Mouse (Mus musculus): ENCODE measurements around the gene Fcrlb. TPM values are rescaled to one million over a fixed set of nuclear protein-coding genes. Genes with fewer than 3 reads are reported as not detected.

The Fcrlb gene
- total RNA-seq, 2 experiments from 2014 or later = 0.34 to 0.37 TPM

DNA sequence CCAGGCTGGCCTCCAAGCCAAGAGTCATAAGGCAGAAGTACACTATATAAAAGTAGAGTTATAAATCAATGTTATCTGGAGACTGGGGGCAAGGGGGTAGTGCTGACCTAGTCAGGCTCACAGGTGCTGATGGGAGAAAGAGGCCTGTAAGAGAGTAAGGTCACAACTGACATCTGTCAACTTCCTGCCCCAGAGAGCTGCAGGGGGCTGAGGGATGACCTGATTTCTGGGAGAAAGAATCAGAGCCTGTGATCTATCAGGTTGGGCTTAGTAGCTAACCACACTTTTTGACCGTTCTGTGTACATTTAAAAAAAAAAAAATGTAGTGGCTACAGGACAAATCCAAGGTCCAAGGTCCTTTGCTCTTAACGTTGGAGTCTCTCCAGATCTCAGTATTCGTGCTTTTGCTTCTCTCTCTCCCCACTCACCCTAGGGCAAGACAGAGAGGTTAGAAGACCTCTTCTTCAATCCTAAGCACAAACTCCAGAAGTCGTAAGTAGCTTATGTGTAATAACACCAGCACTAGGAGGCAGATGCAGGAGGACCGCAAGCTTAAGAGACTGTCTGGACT, 29.7 kb downstream of the Fcrlb start:
- no peak for DNase-seq (ENCODE audit: low spot score in 2 of 2)
- intact Hi-C loops (cut with DNase I) = no loop called here

DNA sequence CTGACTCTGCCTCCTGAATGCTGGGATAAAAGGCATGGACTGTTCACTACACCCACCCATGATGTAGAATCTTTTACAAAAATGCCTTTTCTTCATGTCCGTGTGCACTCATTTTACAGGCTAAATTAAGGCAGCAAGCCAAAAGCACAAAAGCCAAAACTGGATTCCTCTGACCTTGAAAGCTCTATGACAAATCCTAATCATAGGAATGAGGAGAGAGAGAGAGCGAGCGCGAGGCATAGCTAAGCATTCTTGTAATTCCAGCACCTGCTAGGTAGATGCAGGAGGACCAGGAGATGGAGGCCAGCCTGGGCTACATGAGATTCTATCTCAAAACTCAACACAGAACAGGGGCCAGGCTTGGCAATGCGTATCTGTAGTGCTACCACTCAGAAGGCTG, 35.8 kb downstream of the Fcrlb start:
- intact Hi-C loops (cut with DNase I) = no loop called here
- DNase-seq (ENCODE audit: low spot score in 2 of 2) = no peak

DNA sequence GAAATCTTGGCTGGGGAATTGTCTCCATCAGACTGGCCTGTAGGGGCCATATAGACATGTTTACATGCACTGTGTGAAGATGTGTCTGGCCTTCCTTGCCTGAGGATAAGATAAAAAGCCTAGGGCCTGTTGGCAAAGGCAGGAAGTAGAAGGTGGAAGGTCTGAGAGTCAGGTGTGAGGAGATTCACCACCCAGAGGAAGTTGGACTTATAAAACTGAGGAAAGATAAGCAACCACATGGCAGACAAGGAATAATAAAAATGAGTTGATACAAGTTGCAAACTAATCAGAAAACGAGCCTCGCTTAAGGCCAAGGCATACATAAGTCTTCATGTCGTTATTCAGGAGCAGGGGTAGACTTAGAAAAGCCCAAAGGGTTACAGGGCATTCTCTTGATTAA, 37.1 kb downstream of the Fcrlb start:
- no peak for DNase-seq (ENCODE audit: low spot score in 2 of 2)
- intact Hi-C loops (cut with DNase I) = no loop called here

DNA sequence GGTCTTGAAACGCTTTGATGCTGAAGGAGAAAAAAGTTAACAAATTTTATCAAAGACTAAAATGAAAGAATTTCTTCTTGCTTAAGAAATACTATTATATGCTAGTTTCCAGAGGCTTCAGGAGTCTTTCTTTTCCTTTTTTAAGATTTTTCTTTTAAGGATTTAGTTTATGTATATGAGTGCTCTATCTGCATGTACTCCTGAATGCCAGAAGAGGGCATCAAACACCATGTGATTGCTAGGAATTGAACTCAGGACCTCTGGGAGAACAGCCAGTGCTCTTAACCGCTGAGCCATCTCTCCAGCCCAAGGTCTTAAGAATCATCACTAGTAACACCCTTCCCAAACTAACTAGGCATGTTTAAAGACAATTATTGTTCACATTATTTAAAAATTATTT, 40.8 kb downstream of the Fcrlb start:
- intact Hi-C loops (cut with DNase I) = no loop called here
- DNase-seq (ENCODE audit: low spot score in 2 of 2) = no peak

DNA sequence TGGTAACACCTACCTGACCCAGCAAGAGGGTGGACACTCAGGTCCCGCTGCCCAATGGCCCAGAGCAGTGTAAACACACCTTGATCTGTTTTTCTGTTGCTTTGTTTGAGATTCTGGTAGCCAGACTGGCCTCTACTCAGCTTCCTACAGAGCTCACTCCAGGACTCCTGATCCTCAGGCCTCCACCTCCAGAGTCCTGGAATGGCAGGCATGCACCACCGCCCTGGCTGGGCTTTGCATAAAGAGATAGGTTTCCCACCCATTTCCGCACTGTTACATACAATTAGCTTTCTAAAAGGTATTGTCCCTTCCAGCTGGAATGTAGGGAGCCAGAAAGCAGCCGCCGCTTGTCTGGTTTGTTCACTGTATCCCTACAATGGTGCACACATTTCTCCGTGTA, 41.3 kb downstream of the Fcrlb start:
- intact Hi-C loops (cut with DNase I) = no loop called here

DNA sequence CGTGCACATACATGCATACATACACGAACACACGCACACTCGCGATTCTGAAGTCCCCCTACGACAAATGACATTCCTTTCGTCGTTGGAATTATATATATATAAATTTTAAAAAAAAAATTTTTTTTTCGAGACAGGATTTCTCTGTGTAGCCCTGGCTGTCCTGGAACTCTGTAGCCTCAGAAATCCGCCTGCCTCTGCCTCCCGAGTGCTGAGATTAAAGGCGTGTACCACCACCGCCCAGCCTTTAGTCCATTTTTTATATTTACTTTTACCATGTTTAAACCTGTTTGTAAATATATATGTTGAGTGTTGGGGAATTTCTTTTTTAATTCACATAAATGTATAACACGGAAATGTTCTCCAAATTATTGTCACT, 43.8 kb downstream of the Fcrlb start:
- intact Hi-C loops (cut with DNase I) = no loop called here
- DNase-seq (ENCODE audit: low spot score in 2 of 2) = no peak

More for the DNA sequence above, 41.3 kb downstream of the Fcrlb start:
- no peak for DNase-seq (ENCODE audit: low spot score in 2 of 2)

DNA sequence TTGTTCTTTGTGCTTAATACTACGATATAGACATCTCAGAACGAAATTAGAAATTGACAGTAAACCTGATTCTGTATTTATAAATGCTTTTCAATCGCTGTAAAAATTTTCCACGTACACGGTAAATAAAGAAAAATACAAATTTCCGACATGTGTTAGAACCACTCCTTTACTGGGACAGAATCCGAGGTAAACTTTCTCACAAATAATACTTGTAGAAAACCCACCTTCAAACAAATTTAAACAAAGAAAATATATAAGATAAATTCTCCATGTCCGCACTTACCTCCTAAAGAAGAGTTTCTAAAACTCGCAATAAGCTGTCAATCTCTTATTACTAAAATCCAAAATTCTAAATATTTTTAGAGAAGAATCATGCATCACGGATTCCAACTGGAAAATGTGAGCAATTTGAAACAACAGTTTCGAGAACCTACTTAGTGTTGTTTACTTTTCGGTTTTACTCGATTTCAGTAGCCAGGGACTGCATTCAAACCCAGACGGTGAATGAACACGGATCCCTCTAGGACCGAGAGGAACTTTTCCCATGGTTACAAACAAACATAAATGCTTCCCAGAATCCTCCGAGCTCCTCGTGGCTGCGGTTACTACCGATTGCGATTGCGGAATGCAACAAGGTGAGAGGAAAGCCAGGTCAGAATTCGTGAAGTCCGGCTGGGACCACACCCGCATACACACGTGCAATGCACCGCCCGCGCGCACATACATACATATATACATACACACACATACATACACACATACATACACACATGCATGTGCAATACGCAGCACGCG, 44.4 kb downstream of the Fcrlb start:
- peak; percentile 89 to 93 for DNase-seq (ENCODE audit: low spot score in 2 of 2)
- intact Hi-C loops (cut with DNase I) = no loop called here

DNA sequence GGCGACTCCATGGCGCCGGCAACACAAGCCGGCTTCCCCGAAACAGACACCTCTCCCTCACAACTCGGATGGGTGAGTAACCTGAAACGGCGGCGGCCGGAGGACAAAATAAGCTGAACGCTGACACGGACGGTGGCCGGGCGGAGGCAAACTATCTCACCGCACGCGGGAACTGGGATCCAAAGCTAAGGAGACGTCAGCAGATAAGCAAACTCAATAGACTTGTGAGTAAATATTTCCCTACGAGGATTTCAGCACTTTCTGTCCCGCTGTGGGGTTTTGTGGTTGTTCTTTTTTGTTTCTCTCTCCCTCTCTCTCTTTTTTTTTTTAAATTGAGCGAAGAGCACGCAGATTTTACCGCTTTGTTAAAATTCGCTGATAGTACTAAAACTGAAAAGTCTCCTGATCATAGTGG, 45.0 kb downstream of the Fcrlb start, which contains the start of gene Atf6:
Gene Atf6 (minus strand): TSS at position 81 of the 415 bp plus-strand sequence.
- intact Hi-C loops (cut with DNase I) = no loop called here
- DNase-seq (ENCODE audit: low spot score in 2 of 2) = peak; percentile 95 to 98

DNA sequence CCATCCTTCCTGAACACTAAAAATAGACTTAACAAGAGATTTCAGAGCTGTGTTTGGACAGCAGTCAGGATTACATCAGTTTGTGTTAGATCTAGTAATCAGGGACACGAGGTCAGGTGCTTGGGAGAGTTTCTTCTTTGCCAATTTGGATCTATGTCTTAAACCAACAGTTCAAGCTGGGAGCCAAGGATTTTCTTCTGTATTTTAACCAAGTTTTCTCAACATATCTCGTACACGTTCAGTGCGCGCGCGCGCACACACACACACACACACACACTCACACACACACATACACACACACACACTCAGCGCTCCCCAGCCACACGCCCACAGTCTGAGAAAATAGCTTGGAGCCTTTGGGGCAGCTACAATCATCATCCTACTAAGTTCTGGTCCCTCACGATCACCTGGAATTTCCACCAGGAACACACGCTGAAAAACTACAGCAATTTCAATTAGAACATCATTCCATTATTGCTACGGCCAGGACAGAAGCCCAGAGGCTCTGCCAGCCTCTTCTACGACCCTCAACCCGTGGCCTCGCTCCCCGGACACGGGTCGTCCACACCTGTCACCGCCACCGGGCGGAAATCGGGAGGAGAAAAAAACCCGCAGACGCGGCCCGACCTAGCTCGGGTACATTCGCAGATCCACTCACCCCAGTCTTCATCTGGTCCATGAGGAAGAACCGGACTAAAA, 45.6 kb downstream of the Fcrlb start:
- peak; percentile 38 to 51 for DNase-seq (ENCODE audit: low spot score in 2 of 2)
- intact Hi-C loops (cut with DNase I) = no loop called here

DNA sequence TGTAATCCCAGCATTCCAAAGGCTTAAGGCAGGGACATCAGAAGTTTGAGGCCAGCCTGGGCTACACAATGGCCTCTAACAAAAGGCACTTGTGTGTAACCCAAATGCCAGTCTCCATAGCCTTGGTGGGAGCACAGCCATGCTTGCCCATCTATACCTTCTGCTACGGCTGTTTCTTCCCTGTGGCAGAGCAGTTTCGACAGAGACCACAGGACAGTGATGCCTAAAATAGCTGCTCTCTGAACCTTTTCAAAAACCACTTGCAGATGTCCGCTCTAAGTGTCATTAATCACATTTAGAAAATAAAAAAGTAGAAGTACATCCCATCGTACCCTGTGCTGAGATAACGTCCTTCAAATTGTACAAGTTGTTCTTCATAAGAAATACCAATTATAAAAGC, 47.3 kb downstream of the Fcrlb start:
- intact Hi-C loops (cut with DNase I) = no loop called here
- no peak for DNase-seq (ENCODE audit: low spot score in 2 of 2)

DNA sequence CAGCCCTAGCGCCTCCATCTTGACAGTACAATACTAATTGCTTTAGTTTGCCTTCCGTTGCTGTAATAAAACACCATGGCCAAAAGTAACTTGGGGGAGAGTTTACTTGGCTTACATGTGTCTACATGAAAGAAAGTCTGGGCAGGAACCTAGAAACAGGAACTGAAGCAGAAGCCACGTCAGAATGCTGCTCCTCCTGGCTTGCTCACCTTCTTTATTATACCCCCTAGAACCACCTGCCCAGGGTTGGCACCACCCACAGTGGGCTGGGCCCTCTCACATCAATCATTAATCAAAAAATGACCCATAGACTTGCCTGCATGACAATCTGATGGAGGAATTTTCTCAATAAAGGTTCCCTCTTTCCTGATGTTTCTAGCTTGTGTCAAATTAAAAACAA, 48.0 kb downstream of the Fcrlb start:
- DNase-seq (ENCODE audit: low spot score in 2 of 2) = no peak
- intact Hi-C loops (cut with DNase I) = no loop called here

DNA sequence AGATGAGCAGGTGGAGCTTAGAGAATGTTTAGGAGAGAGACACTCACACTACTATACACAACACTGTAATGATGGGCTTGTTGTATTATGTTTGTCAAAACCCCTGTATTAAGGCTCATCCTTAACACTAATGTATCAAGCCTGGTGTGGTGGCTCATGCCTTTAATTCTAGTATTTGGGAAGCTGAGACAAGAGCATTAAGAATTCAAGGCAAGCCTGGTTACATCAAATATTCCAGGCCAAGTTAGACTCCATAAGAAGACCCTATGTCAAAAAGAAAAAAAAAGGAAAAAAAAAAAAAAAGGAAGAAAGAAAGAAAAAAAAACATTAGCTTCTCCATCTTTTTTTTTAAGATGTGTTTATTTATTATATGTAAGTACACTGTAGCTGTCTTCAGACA, 48.5 kb downstream of the Fcrlb start:
- no peak for DNase-seq (ENCODE audit: low spot score in 2 of 2)
- intact Hi-C loops (cut with DNase I) = no loop called here

DNA sequence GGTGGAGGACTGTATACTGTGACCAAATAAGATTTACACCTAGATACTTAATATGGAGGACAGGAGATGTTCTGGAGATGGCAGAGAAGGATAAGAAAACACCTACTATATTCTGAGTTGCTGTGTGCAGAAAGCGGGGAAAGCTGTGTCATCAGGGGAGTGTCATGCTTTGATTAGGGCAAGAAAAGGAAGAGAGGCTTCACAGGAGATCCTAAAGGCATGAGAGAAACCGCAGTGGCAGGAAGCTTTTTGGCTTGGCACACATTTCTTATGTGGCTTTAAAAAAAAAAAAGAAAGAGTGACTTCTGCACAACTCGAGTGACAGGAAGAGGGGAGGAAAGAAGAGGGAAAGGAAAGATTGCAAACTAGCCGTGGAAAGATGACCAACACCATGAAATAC, 49.7 kb downstream of the Fcrlb start:
- no peak for DNase-seq (ENCODE audit: low spot score in 2 of 2)
- intact Hi-C loops (cut with DNase I) = no loop called here

DNA sequence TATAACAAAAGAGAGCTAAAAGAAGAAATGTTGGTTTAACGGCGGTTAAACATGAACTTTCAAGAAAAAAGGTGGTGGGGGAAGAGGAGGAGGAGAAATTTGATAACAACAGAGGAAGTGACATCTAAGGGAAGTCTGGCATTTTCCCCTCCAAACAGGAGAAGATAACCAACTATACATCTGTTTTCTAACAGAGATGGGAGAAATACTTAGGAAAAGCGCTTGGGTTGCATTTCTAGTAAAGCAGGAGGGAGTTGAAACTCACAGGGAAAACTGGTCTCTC, 50.4 kb downstream of the Fcrlb start:
- intact Hi-C loops (cut with DNase I) = no loop called here
- no peak for DNase-seq (ENCODE audit: low spot score in 2 of 2)

DNA sequence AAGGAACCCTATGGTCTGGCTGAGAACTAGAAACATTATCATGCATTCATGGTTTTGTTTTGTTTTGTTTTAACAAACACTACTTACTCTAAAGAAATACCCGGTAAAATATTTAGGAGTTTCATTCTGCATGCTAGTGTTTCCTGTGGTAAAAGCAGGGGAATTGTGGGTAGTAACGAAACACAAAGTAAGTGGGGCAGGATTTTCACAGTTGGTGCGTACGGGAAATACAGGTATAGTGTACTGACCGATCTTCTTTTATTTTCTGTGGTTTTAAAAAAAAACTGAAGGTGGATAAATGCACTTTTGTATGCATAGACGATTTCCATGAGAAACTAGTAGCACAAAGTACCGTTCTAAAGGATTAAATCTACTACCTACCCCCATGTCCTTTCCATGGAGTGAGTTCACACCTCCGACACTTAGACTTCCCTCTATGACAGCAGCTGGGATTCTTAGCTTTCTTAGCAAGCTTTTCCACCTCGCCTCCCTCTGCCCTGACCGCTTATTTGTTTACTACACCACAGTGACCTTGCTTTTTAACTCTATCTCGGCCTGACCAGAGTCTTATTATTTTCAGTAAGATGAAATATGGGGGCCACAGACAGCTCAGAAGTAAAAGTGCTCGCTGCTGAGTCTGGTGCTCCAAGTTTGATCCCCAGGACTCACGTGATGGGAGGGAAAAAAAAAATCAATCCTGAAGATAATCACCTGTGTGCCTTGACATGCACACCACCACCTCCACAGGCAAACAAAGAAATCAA, 50.9 kb downstream of the Fcrlb start:
- no peak for DNase-seq (ENCODE audit: low spot score in 2 of 2)
- intact Hi-C loops (cut with DNase I) = no loop called here

DNA sequence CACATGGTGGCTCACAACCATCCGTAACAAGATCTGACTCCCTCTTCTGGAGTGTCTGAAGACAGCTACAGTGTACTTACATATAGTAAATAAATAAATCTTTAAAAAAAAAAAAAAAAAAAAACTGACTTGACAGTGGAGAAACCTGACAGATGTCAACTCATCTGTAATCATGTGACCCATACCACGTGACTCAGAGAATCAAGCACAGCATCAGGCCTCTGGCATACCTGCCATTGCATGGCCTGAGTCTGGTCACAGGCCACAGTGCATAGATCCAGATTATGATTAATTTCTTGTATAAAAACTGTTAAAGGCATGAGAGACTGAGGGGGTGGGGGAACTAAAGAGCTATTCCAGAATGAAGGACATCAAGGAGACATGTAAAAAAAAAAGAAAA, 53.9 kb downstream of the Fcrlb start:
- intact Hi-C loops (cut with DNase I) = no loop called here
- no peak for DNase-seq (ENCODE audit: low spot score in 2 of 2)

DNA sequence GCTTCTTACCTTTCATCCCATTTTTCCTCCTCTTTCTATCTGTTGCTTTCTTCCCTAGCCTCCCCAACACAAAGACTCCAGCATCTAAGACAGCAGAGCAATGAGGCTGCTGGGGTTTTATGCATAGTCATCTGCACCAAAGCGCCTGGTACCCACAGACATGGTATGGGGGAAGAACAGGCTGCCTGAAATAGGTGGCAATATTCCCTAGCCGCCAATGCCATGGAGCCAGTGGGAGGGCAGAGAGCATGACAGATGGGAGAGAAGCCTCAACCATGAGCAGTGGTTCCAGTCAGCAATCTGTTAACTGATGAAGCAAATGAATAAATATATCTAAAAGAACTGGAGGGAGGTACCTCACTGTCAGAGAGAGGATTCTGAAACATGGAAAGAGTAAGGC, 55.4 kb downstream of the Fcrlb start:
- DNase-seq (ENCODE audit: low spot score in 2 of 2) = peak in 1 of 2 experiments; percentile 78
- intact Hi-C loops (cut with DNase I) = no loop called here

Measured in left cerebral cortex, postnatal 25 days (tissue).